Mouse (Mus musculus) MEL (cell line): ENCODE measurements at regions not wholly inside any gene's neighbourhood (a gene's known extent, or its start where the extent isn't known, plus 50 kb on each side); places are given as distances from the start of the nearest gene placed in this dataset.

Experiments
- DNase-seq: peaks from one replicate; pipeline ENCODE4 v3.0.0; 2011; ENCODE audit warnings: low read depth, low spot score
- H3K27ac ChIP-seq: 2 replicates; pipeline ENCODE4 v1.5.1; 2012; ENCODE audit warnings: low read depth, mild to moderate bottlenecking, control low read depth, low read length, moderate library complexity; ENCODE audit not compliant: control insufficient read depth
- H3K27me3 ChIP-seq, 2 experiments: fragments of 150-350 bp in 1 of 2; sonication (generic) in 1 of 2; 2 replicates each; pipeline ENCODE4 v1.6.1; 2012; ENCODE audit warnings: low read length in 2 of 2, mild to moderate bottlenecking in 2 of 2, improper control_type of control experiment in 1 of 2, moderate library complexity in 1 of 2; ENCODE audit not compliant: insufficient read depth in 2 of 2, control insufficient read depth in 1 of 2
- H3K36me3 ChIP-seq, 2 experiments: 2 replicates each; pipeline ENCODE4 v1.6.1; 2012 to 2014; ENCODE audit warnings: low read length in 2 of 2, improper control_type of control experiment in 1 of 2, inconsistent platforms in 1 of 2, mild to moderate bottlenecking in 1 of 2; ENCODE audit not compliant: insufficient read depth in 2 of 2, control insufficient read depth in 1 of 2
- H3K4me1 ChIP-seq, 2 experiments: fragments of 150-350 bp in 1 of 2; sonication (generic) in 1 of 2; 2 replicates each; pipeline ENCODE4 v1.6.1; 2012; ENCODE audit warnings: low read length in 2 of 2, improper control_type of control experiment in 1 of 2, mild to moderate bottlenecking in 1 of 2; ENCODE audit not compliant: insufficient read depth in 2 of 2, control insufficient read depth in 1 of 2
- H3K4me3 ChIP-seq, 2 experiments: fragments of 150-350 bp in 1 of 2; sonication (generic) in 1 of 2; 2 replicates each; pipeline ENCODE4 v1.5.1; 2012; ENCODE audit warnings: low read depth in 2 of 2, low read length in 2 of 2, mild to moderate bottlenecking in 2 of 2, moderate library complexity in 2 of 2, control low read depth in 1 of 2, improper control_type of control experiment in 1 of 2; ENCODE audit not compliant: control insufficient read depth in 1 of 2, insufficient read depth in 1 of 2
- H3K79me2 ChIP-seq: 2 replicates; pipeline ENCODE4 v1.6.1; 2012; ENCODE audit warnings: mild to moderate bottlenecking, low read length, moderate library complexity; ENCODE audit not compliant: control insufficient read depth, poor library complexity, insufficient read depth
- H3K9ac ChIP-seq: 2 replicates; pipeline ENCODE4 v1.6.1; 2012; ENCODE audit warnings: low read depth, mild to moderate bottlenecking, control low read depth, low read length, moderate library complexity; ENCODE audit not compliant: control insufficient read depth, poor library complexity, severe bottlenecking
- H3K9me3 ChIP-seq: fragments of 150-350 bp; sonication (generic); replicated peaks from 2 replicates; pipeline ENCODE4 v1.6.1; 2012; ENCODE audit warnings: mild to moderate bottlenecking, low read length, improper control_type of control experiment, moderate library complexity; ENCODE audit not compliant: insufficient read depth
- BHLHE40 ChIP-seq: IDR thresholded peaks from 2 replicates; pipeline ENCODE4 v1.6.1; 2012; ENCODE audit warnings: low read depth, mild to moderate bottlenecking, inconsistent platforms, low read length, improper control_type of control experiment, borderline replicate concordance
- CHD1 ChIP-seq: IDR thresholded peaks from 2 replicates; pipeline ENCODE4 v1.6.1; 2012; ENCODE audit warnings: low read depth, mild to moderate bottlenecking, inconsistent platforms, low read length, improper control_type of control experiment
- CTCF ChIP-seq, 3 experiments: IDR thresholded peaks in 2 of 3; conservative IDR thresholded peaks in 1 of 3; 2 replicates each; pipeline ENCODE4 v1.5.1; 2011 to 2012; ENCODE audit warnings: low read length in 3 of 3, low read depth in 2 of 3, mild to moderate bottlenecking in 2 of 3, improper control_type of control experiment in 1 of 3, inconsistent platforms in 1 of 3, mixed read lengths in 1 of 3, moderate library complexity in 1 of 3; ENCODE audit not compliant: control insufficient read depth in 1 of 3, insufficient read depth in 1 of 3, poor library complexity in 1 of 3, severe bottlenecking in 1 of 3
- ETS1 ChIP-seq: IDR thresholded peaks from 2 replicates; pipeline ENCODE4 v1.6.1; 2012; ENCODE audit warnings: low read depth, mild to moderate bottlenecking, inconsistent platforms, low read length, improper control_type of control experiment, moderate library complexity
- GABPA ChIP-seq: IDR thresholded peaks from 2 replicates; pipeline ENCODE4 v1.6.1; 2012; ENCODE audit warnings: low read depth, mild to moderate bottlenecking, inconsistent platforms, low read length, improper control_type of control experiment, moderate library complexity
- GATA1 ChIP-seq: IDR thresholded peaks from 2 replicates; pipeline ENCODE4 v1.6.1; 2011; ENCODE audit warnings: low read depth, low read length, improper control_type of control experiment
- MAFK ChIP-seq: IDR thresholded peaks from 2 replicates; pipeline ENCODE4 v1.6.1; 2011; ENCODE audit warnings: low read depth, mild to moderate bottlenecking, low read length, improper control_type of control experiment, borderline replicate concordance
- MEF2A ChIP-seq: IDR thresholded peaks from 2 replicates; pipeline ENCODE4 v1.6.1; 2014; ENCODE audit warnings: low read depth, mild to moderate bottlenecking, inconsistent platforms, low read length, improper control_type of control experiment; ENCODE audit not compliant: poor library complexity, insufficient replicate concordance, severe bottlenecking; ENCODE audit errors: extremely low read depth
- MXI1 ChIP-seq: IDR thresholded peaks from 2 replicates; pipeline ENCODE4 v1.6.1; 2011; ENCODE audit warnings: mild to moderate bottlenecking, low read depth, low read length, improper control_type of control experiment
- MYB ChIP-seq: IDR thresholded peaks from 2 replicates; pipeline ENCODE4 v1.6.1; 2011; ENCODE audit warnings: mild to moderate bottlenecking, low read depth, low read length, improper control_type of control experiment
- MYC ChIP-seq: IDR thresholded peaks from 2 replicates; pipeline ENCODE4 v1.6.1; 2011; ENCODE audit warnings: low read depth, mild to moderate bottlenecking, low read length, improper control_type of control experiment, moderate library complexity
- NRF1 ChIP-seq: IDR thresholded peaks from 2 replicates; pipeline ENCODE4 v1.6.1; 2014; ENCODE audit warnings: low read depth, mild to moderate bottlenecking, inconsistent platforms, low read length, improper control_type of control experiment, moderate library complexity; ENCODE audit not compliant: poor library complexity, insufficient read depth, severe bottlenecking
- POLR2AphosphoS2 ChIP-seq: IDR thresholded peaks from 2 replicates; pipeline ENCODE4 v1.6.1; 2011; ENCODE audit warnings: low read length, improper control_type of control experiment
- RAD21 ChIP-seq: IDR thresholded peaks from 2 replicates; pipeline ENCODE4 v1.6.1; 2011; ENCODE audit warnings: mild to moderate bottlenecking, low read depth, low read length, improper control_type of control experiment
- SIN3A ChIP-seq: IDR thresholded peaks from 2 replicates; pipeline ENCODE4 v1.6.1; 2012; ENCODE audit warnings: low read length, improper control_type of control experiment, inconsistent platforms
- TAL1 ChIP-seq: IDR thresholded peaks from 2 replicates; pipeline ENCODE4 v1.6.1; 2012; ENCODE audit warnings: mild to moderate bottlenecking, inconsistent platforms, low read length, moderate library complexity, mixed read lengths
- TBP ChIP-seq: IDR thresholded peaks from 2 replicates; pipeline ENCODE4 v1.8.0; 2011; ENCODE audit warnings: low read depth, low read length, improper control_type of control experiment
- UBTF ChIP-seq: IDR thresholded peaks from 2 replicates; pipeline ENCODE4 v1.6.1; 2012; ENCODE audit warnings: low read depth, mild to moderate bottlenecking, inconsistent platforms, low read length, improper control_type of control experiment, moderate library complexity, borderline replicate concordance; ENCODE audit not compliant: insufficient read depth
- USF1 ChIP-seq: IDR thresholded peaks from 2 replicates; pipeline ENCODE4 v1.6.1; 2014; ENCODE audit warnings: low read depth, mild to moderate bottlenecking, inconsistent platforms, low read length, improper control_type of control experiment, moderate library complexity
- USF2 ChIP-seq, 2 experiments: IDR thresholded peaks; 2 replicates each; pipeline ENCODE4 v1.6.1; 2011 to 2012; ENCODE audit warnings: improper control_type of control experiment in 2 of 2, low read length in 2 of 2, borderline replicate concordance in 1 of 2, inconsistent platforms in 1 of 2, low read depth in 1 of 2, mild to moderate bottlenecking in 1 of 2; ENCODE audit not compliant: insufficient read depth in 1 of 2
- ZC3H11A ChIP-seq: IDR thresholded peaks from 2 replicates; pipeline ENCODE4 v1.6.1; 2012; ENCODE audit warnings: low read depth, mild to moderate bottlenecking, inconsistent platforms, low read length, improper control_type of control experiment

DNA sequence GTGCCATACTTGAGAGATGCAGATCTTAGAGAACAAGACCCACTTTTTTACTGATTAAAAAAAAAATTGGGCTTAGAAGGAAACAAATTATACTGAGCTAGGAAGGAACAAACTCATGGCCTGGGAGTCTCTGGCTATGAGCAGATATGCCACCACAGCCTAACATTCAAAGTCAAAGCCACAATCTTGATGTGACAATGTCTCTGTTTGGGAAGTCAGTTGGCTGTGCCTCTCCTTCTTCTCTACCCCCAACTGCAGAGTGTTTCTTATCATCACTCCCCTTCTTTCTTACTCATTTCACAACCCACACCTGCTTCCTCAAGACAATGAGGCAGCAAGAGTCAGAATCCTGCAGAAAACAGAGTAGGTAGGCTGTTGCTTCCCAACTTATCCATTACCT, 613.3 kb upstream of the Arid1b start (continued):
- TF ChIP-seq USF2 (IDR thresholded peaks at IDR 0.05; ENCODE audit: borderline replicate concordance in 1 of 2, insufficient read depth in 1 of 2, low read depth in 1 of 2, low read length in 2 of 2) (no peak), RAD21 (no peak)

DNA sequence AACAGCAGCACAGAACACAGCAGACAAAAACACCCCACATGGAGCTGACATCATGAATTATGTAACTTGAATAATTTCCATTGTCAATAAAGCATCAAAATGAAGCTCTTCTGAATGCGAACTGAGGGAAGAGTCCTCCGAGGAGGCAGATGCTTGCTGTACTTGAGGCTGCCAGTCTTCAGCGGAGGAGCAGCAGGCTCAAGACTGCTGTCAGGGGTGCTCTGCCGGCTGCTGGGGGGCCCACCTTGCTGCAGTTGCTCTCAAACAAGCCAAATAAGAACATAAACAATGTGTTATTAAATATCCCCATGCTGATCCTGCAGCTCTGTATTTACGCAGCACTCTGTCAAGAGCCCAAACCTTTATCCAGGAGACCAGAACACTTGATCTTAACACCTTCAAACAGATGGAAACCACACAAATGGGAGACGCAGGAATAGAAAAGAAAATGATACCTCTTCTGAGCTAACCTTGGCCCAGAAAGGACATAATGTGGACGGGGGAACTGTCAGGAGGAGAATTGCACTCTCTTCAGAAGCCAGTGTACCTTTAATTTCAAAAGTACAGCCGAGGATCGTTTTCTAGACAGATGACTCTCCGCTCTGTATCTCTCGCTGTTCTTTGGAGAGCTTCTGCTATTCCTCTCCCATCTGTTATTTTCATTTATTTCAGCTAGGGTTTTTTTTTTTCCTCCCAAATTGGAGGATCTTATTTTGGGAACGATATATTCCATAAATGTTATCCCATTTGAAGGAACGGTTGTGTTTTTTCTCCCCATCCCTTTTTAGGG, 612.0 kb upstream of the Arid1b start:
- peak overlapping the region; percentile 96 for H3K27ac ChIP-seq
- no peaks in the 10 kb centered on the region for H3K79me2 ChIP-seq
- H3K36me3 ChIP-seq: peaks cover 0 to 30% of the 10 kb centered on the region in 2 experiments; a peak in 2 of 4 replicates
- no peak for TF ChIP-seq MAFK
- no peaks in the 10 kb centered on the region for H3K27me3 ChIP-seq
- no peaks in the 10 kb centered on the region for H3K9me3 ChIP-seq
- peak; percentile 23 for DNase-seq
- no peak overlapping the region for H3K4me3 ChIP-seq
- H3K4me1 ChIP-seq: peaks cover 10 to 27% of the 10 kb centered on the region in 2 experiments
- no peak overlapping the region for H3K9ac ChIP-seq

DNA sequence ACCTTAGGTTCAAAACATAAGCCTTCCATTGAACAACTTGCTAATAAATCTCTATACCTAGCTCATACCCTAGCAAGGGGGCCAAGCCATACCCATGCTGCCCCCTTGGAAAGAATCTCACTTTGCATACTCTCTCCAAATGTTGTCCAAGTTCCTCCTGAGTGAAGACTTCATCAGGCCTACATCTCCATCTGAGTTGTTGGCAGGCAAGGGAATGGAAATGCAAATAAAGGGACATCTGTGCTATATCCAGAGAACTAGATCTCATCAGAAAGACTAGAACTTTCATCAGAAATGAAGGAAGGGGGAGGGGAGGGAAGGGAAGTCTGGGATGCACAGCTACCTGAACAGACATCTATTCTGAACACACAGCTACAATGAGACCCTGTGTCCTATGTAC, 611.4 kb upstream of the Arid1b start:
- Histone ChIP-seq H3K27ac (no peak overlapping the region), H3K79me2 (no peaks in the 10 kb centered on the region), H3K36me3 (peaks cover 0 to 30% of the 10 kb centered on the region in 2 experiments; a peak in 2 of 4 replicates), H3K4me1 (peaks cover 10 to 27% of the 10 kb centered on the region in 2 experiments), H3K27me3 (no peaks in the 10 kb centered on the region), H3K9ac (no peak overlapping the region), H3K9me3 (no peaks in the 10 kb centered on the region), H3K4me3 (no peak overlapping the region)
- no peak for DNase-seq
- no peak for TF ChIP-seq USF2 (IDR thresholded peaks at IDR 0.05; ENCODE audit: borderline replicate concordance in 1 of 2, insufficient read depth in 1 of 2, low read depth in 1 of 2, low read length in 2 of 2)
- no peak for TF ChIP-seq USF1

DNA sequence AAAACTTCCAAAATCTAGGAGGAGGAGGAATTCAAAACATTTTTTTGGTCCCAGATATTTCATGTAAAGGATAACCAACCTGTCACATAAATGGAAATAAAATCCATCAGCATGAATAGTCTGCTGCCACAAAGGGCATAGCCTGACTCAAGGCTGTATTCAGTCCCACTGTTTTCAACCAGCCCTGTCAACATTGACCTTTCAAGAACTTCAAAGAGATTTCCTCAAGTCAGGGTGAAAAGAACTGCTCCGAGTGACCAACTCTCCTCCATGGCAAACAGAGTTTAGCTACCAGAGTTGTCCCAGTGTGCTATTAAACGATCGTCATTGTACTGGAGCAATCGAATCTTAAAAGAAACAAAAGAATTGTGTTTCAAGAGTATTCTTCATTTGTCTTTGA, 606.5 kb upstream of the Arid1b start:
- Histone ChIP-seq H3K27me3 (no peaks in the 10 kb centered on the region), H3K4me1 (no peaks in the 10 kb centered on the region)

More for the DNA sequence above, 606.5 kb upstream of the Arid1b start:
- Histone ChIP-seq H3K27ac (no peak overlapping the region), H3K9ac (no peak overlapping the region), H3K79me2 (no peaks in the 10 kb centered on the region), H3K9me3 (no peaks in the 10 kb centered on the region), H3K4me3 (no peak overlapping the region), H3K36me3 (no peaks in the 10 kb centered on the region; a peak in 1 of 4 replicates)
- DNase-seq: no peak
- no peak for TF ChIP-seq POLR2AphosphoS2
- no peak for TF ChIP-seq RAD21
- no peak for TF ChIP-seq TAL1
- no peak for TF ChIP-seq USF1
- no peak for TF ChIP-seq MYC
- TF ChIP-seq GATA1: no peak
- no peak for TF ChIP-seq CHD1
- no peak for TF ChIP-seq MXI1
- no peak for TF ChIP-seq MEF2A
- no peak for TF ChIP-seq BHLHE40
- no peak for TF ChIP-seq MYB
- no peak for TF ChIP-seq GABPA
- TF ChIP-seq ZC3H11A: no peak
- no peak for TF ChIP-seq CTCF (IDR thresholded peaks at IDR 0.05 in 2 of 3, conservative IDR thresholded peaks at IDR 0.05 in 1 of 3; ENCODE audit: control insufficient read depth in 1 of 3, insufficient read depth in 1 of 3, low read depth in 2 of 3, low read length in 3 of 3, poor library complexity in 1 of 3, severe bottlenecking in 1 of 3)
- TF ChIP-seq ETS1: no peak
- no peak for TF ChIP-seq UBTF
- TF ChIP-seq SIN3A: no peak
- no peak for TF ChIP-seq TBP
- no peak for TF ChIP-seq NRF1
